Mouse (Mus musculus) forebrain, embryonic 12.5 days (tissue): Measurements from ENCODE around the gene Snx29. TPM values are rescaled to one million over a fixed set of nuclear protein-coding genes. Genes with fewer than 3 reads are reported as not detected.
"Not testable (repeated sequence)": the region's sequence is repeated elsewhere in the genome, so short reads cannot be mapped to it uniquely, and the experiment has no call there.

ENCODE experiments used
- ATAC-seq: fragments of 200-750 bp; cut with Nextera tagmentation; 2 replicates; pipeline ENCODE4 v1.8.0; 2017; ENCODE audit warnings: moderate TSS enrichment; ENCODE audit not compliant: low FRiP score
- H3K27ac ChIP-seq: fragments of 300-500 bp; sonication (generic); 2 replicates; pipeline ENCODE4 v1.5.1; 2016; ENCODE audit warnings: mild to moderate bottlenecking
- H3K27me3 ChIP-seq: fragments of 300-500 bp; sonication (generic); 2 replicates; pipeline ENCODE4 v1.6.1; 2016; ENCODE audit warnings: mild to moderate bottlenecking
- H3K36me3 ChIP-seq: fragments of 300-500 bp; sonication (generic); replicated peaks from 2 replicates; pipeline ENCODE4 v1.6.1; 2016; ENCODE audit warnings: mild to moderate bottlenecking
- H3K4me1 ChIP-seq: fragments of 300-500 bp; sonication (generic); 2 replicates; pipeline ENCODE4 v1.6.1; 2016
- H3K4me2 ChIP-seq: fragments of 300-500 bp; sonication (generic); 2 replicates; pipeline ENCODE4 v1.6.1; 2016; ENCODE audit warnings: mild to moderate bottlenecking, moderate library complexity
- H3K4me3 ChIP-seq: fragments of 300-500 bp; sonication (generic); replicated peaks from 2 replicates; pipeline ENCODE4 v1.5.1; 2016; ENCODE audit warnings: mild to moderate bottlenecking
- H3K9ac ChIP-seq: fragments of 300-500 bp; sonication (generic); 2 replicates; pipeline ENCODE4 v1.6.1; 2016; ENCODE audit warnings: mild to moderate bottlenecking
- H3K9me3 ChIP-seq: fragments of 300-500 bp; sonication (generic); 2 replicates; pipeline ENCODE4 v1.6.1; 2016
- WGBS: fragments of 180-500 bp; shearing (Covaris S2); methylation state at CpG from one replicate; pipeline ENCODE4 v1.1.7; 2016; 5-methylcytosine and 5-hydroxymethylcytosine counted together
- polyA plus RNA-seq: library from polyadenylated mRNA; unstranded; fragments of >200 nt; fragmentation: Nextera tagmentation; extraction: Ambion mirVana; gene quantifications from 2 replicates; pipeline ENCODE4 v1.2.1, GENCODE M21; 2016

Gene Snx29
- polyA plus RNA-seq, 1 experiment from 2014 or later, result 16.4 TPM

GRCm38 (mm10) chr16:11508341-11508740 lies 185.6 kb downstream of the Snx29 start:
- Histone ChIP-seq H3K27me3 (no peaks in the 10 kb centered on the region), H3K27ac (no peak overlapping the region), H3K4me1 (peaks cover 5% of the 10 kb centered on the region; the same call in 1 of the 2 replicates), H3K9ac (no peak overlapping the region), H3K9me3 (no peaks in the 10 kb centered on the region), H3K4me2 (no peak overlapping the region), H3K4me3 (no peak overlapping the region), H3K36me3 (no peaks in the 10 kb centered on the region)
- ATAC-seq, result no peak
- WGBS, result 92% methylated on average over 7 of the region's 7 CpGs

DNA sequence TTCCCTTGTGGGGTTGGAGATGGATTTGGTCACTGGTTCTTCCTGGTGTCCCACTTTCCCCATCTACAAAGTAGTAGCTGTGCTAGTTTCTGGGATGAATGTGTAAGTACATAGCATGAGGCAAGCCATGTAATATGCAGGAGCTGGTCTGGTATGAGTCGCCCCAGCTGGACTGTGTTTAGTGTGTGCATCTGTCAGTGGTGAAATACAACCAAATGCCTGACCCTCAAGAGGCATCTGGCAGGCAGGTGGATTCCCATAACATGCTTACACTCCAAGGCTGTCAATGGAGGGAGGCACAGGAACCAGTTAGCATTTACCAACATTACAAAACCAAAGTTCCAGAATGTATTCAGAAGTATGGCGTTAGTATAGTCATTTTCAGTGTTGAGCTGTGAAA lies 187.7 kb downstream of the Snx29 start:
- no peaks in the 10 kb centered on the region for H3K27me3 ChIP-seq
- ATAC-seq, result no peak
- peaks cover 3% of the 10 kb centered on the region; the same call in 1 of the 2 replicates for H3K4me1 ChIP-seq
- H3K9me3 ChIP-seq, result no peaks in the 10 kb centered on the region
- no peak overlapping the region for H3K27ac ChIP-seq
- no peak overlapping the region for H3K4me3 ChIP-seq
- H3K36me3 ChIP-seq, result no peaks in the 10 kb centered on the region
- H3K4me2 ChIP-seq, result no peak overlapping the region
- no peak overlapping the region for H3K9ac ChIP-seq
- 93% methylated on average over 2 of the region's 2 CpGs for WGBS

DNA sequence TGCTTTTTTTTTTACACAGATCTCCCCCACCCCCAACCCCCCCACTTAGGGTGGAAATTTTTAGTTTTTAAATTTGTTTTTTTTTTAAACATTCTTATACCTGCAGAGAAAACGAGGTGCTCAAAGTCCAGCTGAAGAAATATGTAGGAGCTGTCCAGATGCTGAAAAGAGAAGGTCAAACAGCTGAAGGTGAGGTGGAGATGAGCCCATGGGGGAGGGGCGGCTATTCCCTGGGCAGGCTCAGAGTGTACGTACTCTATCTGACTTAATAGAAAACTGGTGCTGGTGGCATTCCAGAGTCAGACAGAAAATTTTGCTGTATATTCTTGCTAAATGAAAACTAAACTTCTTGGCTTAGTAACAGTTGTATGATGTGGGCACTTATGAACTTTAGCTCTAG lies 188.1 kb downstream of the Snx29 start:
- Histone ChIP-seq H3K9me3 (no peaks in the 10 kb centered on the region), H3K27me3 (no peaks in the 10 kb centered on the region), H3K4me3 (no peak overlapping the region), H3K4me2 (no peak overlapping the region), H3K27ac (no peak overlapping the region), H3K36me3 (no peaks in the 10 kb centered on the region), H3K4me1 (no peaks in the 10 kb centered on the region), H3K9ac (no peak overlapping the region)
- ATAC-seq, result no peak
- 78% methylated on average over 3 of the region's 3 CpGs for WGBS

- not testable (repeated sequence) for H3K36me3 ChIP-seq, H3K9ac ChIP-seq, H3K4me1 ChIP-seq, H3K27ac ChIP-seq, ATAC-seq, H3K4me2 ChIP-seq, H3K9me3 ChIP-seq, H3K27me3 ChIP-seq, H3K4me3 ChIP-seq
- WGBS, result 95% methylated on average over 7 of the region's 7 CpGs
Observed at GRCm38 (mm10) chr16:11511696-11512095, 189.0 kb downstream of the Snx29 start.

DNA sequence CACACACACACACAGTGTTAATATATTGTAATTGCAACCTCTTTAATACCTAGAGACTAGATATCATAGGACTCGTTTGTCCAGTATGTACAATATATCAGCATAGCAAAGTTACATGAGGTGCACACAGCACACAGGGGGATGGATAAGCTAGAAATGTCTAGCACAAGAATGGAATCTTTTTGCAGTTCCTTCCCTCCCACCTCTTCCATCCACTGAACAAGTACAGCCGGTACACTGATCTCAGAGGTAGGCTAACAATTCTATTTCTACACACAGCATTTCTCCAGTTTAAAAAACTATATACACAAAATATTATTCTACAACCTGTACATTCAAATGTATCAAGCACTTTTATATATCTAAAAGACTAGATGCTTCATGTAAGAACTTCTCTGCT lies 194.0 kb downstream of the Snx29 start:
- Histone ChIP-seq H3K27ac (no peak overlapping the region), H3K4me3 (no peak overlapping the region), H3K4me2 (no peak overlapping the region), H3K36me3 (peaks cover 7% of the 10 kb centered on the region), H3K27me3 (no peaks in the 10 kb centered on the region), H3K4me1 (no peaks in the 10 kb centered on the region), H3K9ac (no peak overlapping the region), H3K9me3 (no peaks in the 10 kb centered on the region)
- ATAC-seq, result no peak
- 99% methylated on average over 2 of the region's 2 CpGs for WGBS

DNA sequence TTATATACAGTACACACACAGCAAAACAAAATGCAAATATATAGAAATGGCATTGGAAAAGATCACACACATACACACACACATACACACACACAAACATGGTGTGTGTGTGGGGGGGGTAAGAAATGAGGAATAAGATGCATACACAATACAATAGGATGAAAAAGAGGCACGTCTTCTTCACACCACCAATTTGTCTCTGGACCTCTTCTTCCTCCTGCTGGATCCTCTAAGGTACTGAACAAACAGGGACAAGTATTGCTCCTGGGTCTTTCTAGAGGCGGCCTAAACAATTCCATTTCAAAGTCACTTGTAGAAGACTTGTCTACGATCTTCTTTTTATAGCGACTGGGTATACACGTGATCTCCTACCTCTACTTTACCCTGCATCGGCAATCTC lies 194.7 kb downstream of the Snx29 start:
- Histone ChIP-seq H3K4me2 (no peak overlapping the region), H3K9ac (no peak overlapping the region), H3K4me3 (no peak overlapping the region), H3K9me3 (no peaks in the 10 kb centered on the region), H3K36me3 (peaks cover 7% of the 10 kb centered on the region), H3K4me1 (no peaks in the 10 kb centered on the region), H3K27ac (no peak overlapping the region), H3K27me3 (no peaks in the 10 kb centered on the region)
- ATAC-seq, result no peak
- WGBS, result 97% methylated on average over 6 of the region's 6 CpGs

GRCm38 (mm10) chr16:11518803-11519498 lies 196.2 kb downstream of the Snx29 start:
- Histone ChIP-seq H3K36me3 (peaks cover 7% of the 10 kb centered on the region), H3K27me3 (no peaks in the 10 kb centered on the region), H3K4me1 (no peaks in the 10 kb centered on the region), H3K4me3 (no peak overlapping the region), H3K4me2 (no peak overlapping the region), H3K9me3 (no peaks in the 10 kb centered on the region), H3K27ac (no peak overlapping the region), H3K9ac (no peak overlapping the region)
- 84% methylated on average over 12 of the region's 12 CpGs for WGBS
- no peak for ATAC-seq

- H3K4me3 ChIP-seq, result no peak overlapping the region
- H3K9me3 ChIP-seq, result no peaks in the 10 kb centered on the region
- no peaks in the 10 kb centered on the region for H3K36me3 ChIP-seq
- no peak overlapping the region for H3K4me2 ChIP-seq
- no peak overlapping the region for H3K9ac ChIP-seq
- whole genome bisulfite sequencing, result 86% methylated on average over 10 of the region's 10 CpGs
- H3K27ac ChIP-seq, result no peak overlapping the region
- ATAC-seq, result no peak
- no peaks in the 10 kb centered on the region for H3K27me3 ChIP-seq
- peaks cover 6% of the 10 kb centered on the region; the same call in 1 of the 2 replicates for H3K4me1 ChIP-seq
Observed at GRCm38 (mm10) chr16:11526104-11526786, 203.5 kb downstream of the Snx29 start.

DNA sequence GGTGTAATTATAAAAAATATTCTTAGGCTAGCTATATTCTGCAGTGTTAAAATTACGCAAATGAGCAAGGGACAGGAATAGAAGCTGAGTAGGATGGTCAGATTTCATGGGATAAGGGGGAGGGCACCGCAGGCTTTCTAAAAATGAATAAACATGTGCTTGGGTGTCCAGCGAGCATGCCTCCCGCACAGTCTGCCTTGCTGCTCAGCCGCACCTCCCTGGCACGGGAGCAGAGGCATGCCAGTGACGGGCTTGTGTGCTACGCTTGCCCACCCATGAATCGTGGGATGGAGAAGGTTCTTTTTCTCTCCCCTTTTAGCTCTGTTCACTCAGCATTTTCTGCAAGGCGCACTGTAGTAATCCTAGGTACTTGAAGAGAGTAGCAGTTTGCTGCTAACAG lies 204.3 kb downstream of the Snx29 start:
- no peaks in the 10 kb centered on the region for H3K9me3 ChIP-seq
- peaks cover 6% of the 10 kb centered on the region; the same call in 1 of the 2 replicates for H3K4me1 ChIP-seq
- no peaks in the 10 kb centered on the region for H3K36me3 ChIP-seq
- H3K27ac ChIP-seq, result no peak overlapping the region
- no peak overlapping the region for H3K4me2 ChIP-seq
- H3K4me3 ChIP-seq, result no peak overlapping the region
- H3K27me3 ChIP-seq, result no peaks in the 10 kb centered on the region
- ATAC-seq, result no peak
- WGBS, result 82% methylated on average over 10 of the region's 10 CpGs
- H3K9ac ChIP-seq, result no peak overlapping the region

- H3K36me3 ChIP-seq, result no peaks in the 10 kb centered on the region
- H3K9me3 ChIP-seq, result no peaks in the 10 kb centered on the region
- no peak overlapping the region for H3K4me3 ChIP-seq
- no peak overlapping the region for H3K4me2 ChIP-seq
- H3K27ac ChIP-seq, result no peak overlapping the region
- no peak overlapping the region for H3K9ac ChIP-seq
- H3K4me1 ChIP-seq, result peaks cover 6% of the 10 kb centered on the region; the same call in 1 of the 2 replicates
- ATAC-seq, result no peak
- no peaks in the 10 kb centered on the region for H3K27me3 ChIP-seq
- WGBS, result 43% methylated on average over 13 of the region's 13 CpGs
Observed at GRCm38 (mm10) chr16:11530466-11531194, 207.9 kb downstream of the Snx29 start.

GRCm38 (mm10) chr16:11531441-11531840 lies 208.7 kb downstream of the Snx29 start:
- no peak overlapping the region for H3K4me2 ChIP-seq

GRCm38 (mm10) chr16:11532592-11532991 lies 209.9 kb downstream of the Snx29 start:
- no peak overlapping the region for H3K27ac ChIP-seq
- H3K4me2 ChIP-seq, result no peak overlapping the region
- H3K36me3 ChIP-seq, result no peaks in the 10 kb centered on the region
- H3K4me3 ChIP-seq, result no peak overlapping the region
- H3K4me1 ChIP-seq, result peaks cover 11% of the 10 kb centered on the region
- no peaks in the 10 kb centered on the region for H3K9me3 ChIP-seq
- no peaks in the 10 kb centered on the region for H3K27me3 ChIP-seq
- ATAC-seq, result no peak
- WGBS, result 79% methylated on average over 8 of the region's 8 CpGs
- no peak overlapping the region for H3K9ac ChIP-seq

More at GRCm38 (mm10) chr16:11531441-11531840, 208.7 kb downstream of the Snx29 start:
- no peaks in the 10 kb centered on the region for H3K9me3 ChIP-seq
- H3K9ac ChIP-seq, result no peak overlapping the region
- H3K4me3 ChIP-seq, result no peak overlapping the region
- no peak overlapping the region for H3K27ac ChIP-seq
- H3K36me3 ChIP-seq, result no peaks in the 10 kb centered on the region
- no peak for ATAC-seq
- H3K27me3 ChIP-seq, result no peaks in the 10 kb centered on the region
- peaks cover 6% of the 10 kb centered on the region; the same call in 1 of the 2 replicates for H3K4me1 ChIP-seq
- WGBS, result 82% methylated on average over 7 of the region's 7 CpGs
